Mouse (Mus musculus): ENCODE data around the gene Map3k6.

DNA sequence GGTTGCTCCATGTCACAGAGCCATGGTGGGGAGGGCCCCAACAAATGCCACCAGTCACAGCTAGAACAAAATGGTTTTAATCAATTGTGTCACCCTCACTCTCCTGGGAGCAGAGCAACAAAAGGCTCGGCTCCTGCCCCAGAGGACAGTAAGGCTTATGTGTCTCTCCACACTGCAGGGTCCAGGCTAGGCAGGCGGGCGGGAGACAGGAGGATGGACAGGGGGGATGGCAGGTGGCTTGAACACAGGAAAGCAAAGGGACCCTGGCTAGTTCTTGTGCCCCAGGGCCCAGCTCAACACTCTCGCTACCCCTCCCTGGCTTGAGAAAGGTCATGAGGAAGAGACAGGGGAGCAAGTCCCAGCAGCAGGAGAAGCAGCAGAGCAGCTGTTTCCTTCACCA, 51.8 kb downstream of the Map3k6 start:
- TF ChIP-seq CTCF (IDR thresholded peaks at IDR 0.05; ENCODE audit: low read depth) = no peak
- TF ChIP-seq EP300 (IDR thresholded peaks at IDR 0.05; ENCODE audit: low read depth) = no peak
